Mouse (Mus musculus) bone marrow macrophage, adult 2 months (primary cell): ENCODE measurements around the gene Pik3ca. TPM values are rescaled to one million over a fixed set of nuclear protein-coding genes. Genes with fewer than 3 reads are reported as not detected.

Experiments
- H3K27ac ChIP-seq: 2 replicates; pipeline ENCODE4 v1.5.1; 2012; ENCODE audit warnings: low read depth, low read length; ENCODE audit not compliant: insufficient read depth
- H3K4me1 ChIP-seq: 2 replicates; pipeline ENCODE4 v1.6.1; 2012; ENCODE audit warnings: low read length; ENCODE audit not compliant: control insufficient read depth, insufficient read depth
- H3K4me3 ChIP-seq: 2 replicates; pipeline ENCODE4 v1.5.1; 2012; ENCODE audit warnings: mild to moderate bottlenecking, low read length, moderate library complexity; ENCODE audit not compliant: insufficient read depth
- CTCF ChIP-seq: IDR thresholded peaks from 2 replicates; pipeline ENCODE4 v1.5.1; 2012; ENCODE audit warnings: low read depth, mild to moderate bottlenecking, low read length, moderate library complexity
- POLR2A ChIP-seq: IDR thresholded peaks from 2 replicates; pipeline ENCODE4 v1.6.1; 2012; ENCODE audit warnings: mild to moderate bottlenecking, low read depth, low read length, borderline replicate concordance
- polyA plus RNA-seq: library from polyadenylated mRNA; stranded (reverse); fragments of >200 nt; gene quantifications from 2 replicates; pipeline ENCODE4 v1.2.4, GENCODE M21; 2012; ENCODE audit not compliant: missing spikeins, insufficient read depth, insufficient read length

The Pik3ca gene
- polyA plus RNA-seq: 45.1 and 49.7 TPM in 2 replicates

DNA sequence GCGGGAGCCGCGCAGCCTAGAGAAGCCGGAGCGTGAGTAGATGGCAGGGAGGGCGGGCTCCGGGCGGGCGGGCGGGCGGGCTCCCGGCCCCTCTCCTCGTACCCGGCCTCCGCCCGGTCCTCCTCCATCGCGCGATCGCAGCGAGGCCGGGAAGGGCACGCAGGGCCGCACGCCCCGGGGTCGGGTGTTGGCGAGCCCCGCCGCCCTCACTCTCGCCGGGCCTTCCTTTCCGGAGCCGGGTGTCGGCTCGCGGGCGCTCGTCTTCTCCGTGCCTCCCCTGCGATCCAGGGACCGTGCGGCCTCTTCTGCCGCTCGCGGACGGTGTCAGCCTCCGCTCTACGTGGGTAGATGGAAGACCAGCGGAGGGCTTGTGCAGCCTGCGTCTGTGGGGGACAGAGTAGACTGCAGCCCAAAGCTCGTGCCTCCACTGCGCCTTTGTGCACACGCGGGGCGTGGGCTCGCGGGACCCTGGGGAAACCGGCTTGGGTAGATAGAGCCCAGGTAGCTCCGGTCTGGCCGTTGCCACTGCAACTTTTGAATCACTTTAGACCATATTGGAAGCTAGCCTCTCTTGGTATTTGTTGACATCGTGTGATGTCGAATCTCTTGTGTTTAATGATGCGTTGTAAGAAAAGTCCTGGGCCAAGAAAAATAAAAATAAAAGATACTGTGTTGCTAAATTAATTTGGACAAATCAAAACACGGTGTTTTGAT is at the start of gene Pik3ca:
Gene Pik3ca (plus strand): TSS at position 211 of the 714 bp plus-strand sequence.
- Histone ChIP-seq H3K4me1 (peaks cover 35% of the 10 kb centered on the region), H3K27ac (peak within 1 kb of the TSS; percentile 83), H3K4me3 (peak within 1 kb of the TSS; percentile 65)
- TF ChIP-seq CTCF (no peak), POLR2A (no peak)

DNA sequence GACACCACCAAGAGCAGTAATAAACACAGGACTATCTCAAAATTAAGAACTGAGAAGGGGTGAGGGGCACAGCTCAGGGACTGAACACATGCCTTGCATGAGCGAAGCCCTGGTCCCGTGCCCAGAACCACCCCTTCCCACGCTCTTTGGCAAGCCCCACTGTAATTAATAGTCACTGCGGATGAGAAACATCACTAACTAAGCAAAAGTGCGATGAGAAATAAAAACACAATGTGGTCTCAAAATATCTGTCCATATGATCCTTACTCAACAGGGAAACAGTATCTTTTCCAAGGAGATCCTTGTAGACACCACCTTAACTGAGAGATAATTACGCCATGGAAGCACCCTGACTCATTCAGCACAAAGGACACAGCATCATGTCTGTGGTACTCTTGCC is 49.6 kb upstream of the Pik3ca start:
- no peak overlapping the region for H3K27ac ChIP-seq
- no peak overlapping the region for H3K4me3 ChIP-seq
- TF ChIP-seq CTCF: no peak
- TF ChIP-seq POLR2A: no peak
- H3K4me1 ChIP-seq: no peaks in the 10 kb centered on the region

DNA sequence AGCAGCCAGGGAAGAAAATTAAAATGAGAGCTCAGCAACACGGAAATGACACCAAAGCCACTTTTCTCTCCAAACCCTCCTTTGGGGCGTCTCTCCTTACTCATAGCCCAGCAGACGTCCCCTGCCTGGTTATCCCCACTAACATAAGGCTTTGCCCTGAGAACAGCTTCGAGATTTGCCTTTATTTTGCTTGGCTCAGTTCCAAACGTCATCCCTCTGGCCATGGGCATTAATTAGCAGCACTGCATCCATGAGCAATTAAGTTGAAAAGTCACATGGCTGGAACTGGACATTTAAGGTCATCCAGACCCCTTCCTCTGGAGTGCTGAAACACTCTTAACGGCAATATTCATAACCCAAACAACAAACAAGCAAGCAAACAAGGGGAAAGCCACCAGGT is 36.2 kb upstream of the Pik3ca start:
- no peak for TF ChIP-seq CTCF
- TF ChIP-seq POLR2A: no peak
- Histone ChIP-seq H3K27ac (no peak overlapping the region), H3K4me1 (peaks cover 18% of the 10 kb centered on the region), H3K4me3 (no peak overlapping the region)

GRCm38 (mm10) chr3:32364195-32364594 is 33.3 kb upstream of the Pik3ca start:
- Histone ChIP-seq H3K4me1 (peaks cover 27% of the 10 kb centered on the region), H3K4me3 (peak overlapping the region; percentile 69), H3K27ac (peak overlapping the region; percentile 84)
- TF ChIP-seq CTCF (no peak), POLR2A (no peak)

DNA sequence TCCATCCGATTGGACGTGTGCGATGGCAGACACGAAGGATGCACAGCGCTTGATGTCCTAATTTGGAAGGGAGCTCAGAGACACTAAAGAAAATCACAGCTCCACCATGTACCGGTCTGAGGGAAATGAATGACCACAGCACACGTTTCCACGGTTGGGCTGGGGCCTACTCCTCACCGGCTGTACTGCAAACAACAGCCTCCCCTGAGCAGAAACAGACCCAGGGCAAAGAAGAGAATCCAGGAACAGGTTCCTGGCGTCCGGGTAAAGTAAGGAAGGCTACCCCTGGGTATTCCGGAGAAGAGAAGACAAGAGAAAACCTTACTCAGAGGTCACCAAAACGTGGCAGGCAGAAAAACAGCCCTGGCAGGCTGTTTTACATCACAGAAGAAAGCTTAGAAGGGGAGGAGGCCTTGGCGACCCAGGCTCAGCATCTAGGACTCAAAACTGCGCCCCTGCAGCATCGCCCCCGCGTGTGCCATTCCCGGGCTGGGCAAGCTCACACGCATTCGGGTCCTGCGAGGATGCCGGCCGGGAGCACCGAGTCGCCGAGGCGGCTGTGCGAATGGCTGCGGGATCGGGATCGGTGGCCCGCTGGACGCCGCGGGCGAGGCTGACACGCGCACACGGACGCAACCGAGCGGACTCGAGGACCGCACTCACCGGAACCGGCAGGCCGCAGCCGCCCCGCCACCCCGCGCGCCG is 32.5 kb upstream of the Pik3ca start:
- TF ChIP-seq CTCF (no peak), POLR2A (no peak)
- H3K4me3 ChIP-seq: peak overlapping the region; percentile 78
- H3K4me1 ChIP-seq: peaks cover 28% of the 10 kb centered on the region
- H3K27ac ChIP-seq: peak overlapping the region; percentile 72

- TF ChIP-seq CTCF (no peak), POLR2A (no peak)
- Histone ChIP-seq H3K27ac (peak within 1 kb of the TSS; percentile 72), H3K4me1 (peaks cover 35% of the 10 kb centered on the region), H3K4me3 (peak within 1 kb of the TSS; percentile 78)
Measured at GRCm38 (mm10) chr3:32365546-32366245, 31.8 kb upstream of the Pik3ca start, which contains the start of gene Zmat3. Gene Zmat3, minus strand, starts transcription at chr3:32366014.

DNA sequence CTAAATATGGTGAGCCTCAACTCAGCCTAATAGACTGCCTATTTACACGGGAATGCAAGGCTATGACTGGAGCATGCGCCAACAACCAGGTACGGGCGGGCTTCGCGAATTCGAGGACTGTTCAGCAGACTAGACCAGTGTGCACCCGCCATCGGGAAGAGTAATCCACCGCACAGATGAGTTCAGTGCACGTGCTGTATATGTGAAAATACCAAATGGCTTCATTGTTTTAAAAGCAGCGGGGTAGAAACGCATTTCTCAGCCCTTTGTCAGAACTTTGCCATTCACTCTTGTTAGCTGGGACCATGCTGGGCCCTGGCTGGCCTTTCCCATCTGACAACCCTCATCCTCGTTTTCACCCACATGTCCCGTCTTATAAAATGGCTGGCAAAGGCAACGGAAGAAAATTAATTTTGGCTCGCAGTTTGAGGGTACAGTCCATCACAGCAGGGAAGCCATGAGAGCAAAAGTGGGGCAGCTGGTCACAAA is 31.2 kb upstream of the Pik3ca start:
- Histone ChIP-seq H3K4me3 (peak overlapping the region; percentile 78), H3K27ac (no peak overlapping the region)
- TF ChIP-seq CTCF (no peak), POLR2A (no peak)

GRCm38 (mm10) chr3:32367516-32367915 is 30.0 kb upstream of the Pik3ca start:
- H3K27ac ChIP-seq: no peak overlapping the region
- peaks cover 29% of the 10 kb centered on the region for H3K4me1 ChIP-seq
- TF ChIP-seq POLR2A: no peak
- no peak overlapping the region for H3K4me3 ChIP-seq

More for the DNA sequence above, 31.2 kb upstream of the Pik3ca start:
- peaks cover 34% of the 10 kb centered on the region for H3K4me1 ChIP-seq

- TF ChIP-seq CTCF (no peak), POLR2A (no peak)
- Histone ChIP-seq H3K4me3 (no peak overlapping the region), H3K27ac (no peak overlapping the region), H3K4me1 (peaks cover 14% of the 10 kb centered on the region)
Measured at GRCm38 (mm10) chr3:32371957-32372356, 25.5 kb upstream of the Pik3ca start.

DNA sequence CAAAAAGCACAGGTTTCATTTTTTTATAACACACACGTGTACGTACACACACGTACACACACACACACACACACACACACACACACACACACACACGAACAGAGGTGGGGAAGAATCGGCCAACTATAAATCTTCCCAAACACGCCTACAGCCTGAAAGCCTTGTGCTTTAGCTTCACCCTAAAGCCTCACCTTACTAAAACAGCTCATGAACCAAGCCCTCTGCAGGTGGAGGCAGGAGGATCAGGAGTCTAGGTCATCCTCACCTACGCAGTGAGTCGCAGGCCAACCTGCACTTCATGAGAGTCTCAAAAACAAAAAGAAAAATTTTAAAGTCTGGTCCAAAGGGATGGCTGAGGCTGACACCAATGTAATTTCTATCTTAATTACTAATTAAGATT is 25.0 kb upstream of the Pik3ca start:
- no peak overlapping the region for H3K4me3 ChIP-seq
- H3K4me1 ChIP-seq: peaks cover 14% of the 10 kb centered on the region
- no peak overlapping the region for H3K27ac ChIP-seq
- no peak for TF ChIP-seq POLR2A
- TF ChIP-seq CTCF: no peak
